Mouse (Mus musculus) left cerebral cortex, adult 6 months (tissue): ENCODE results near the gene Rnf144a. TPM values are rescaled to one million over a fixed set of nuclear protein-coding genes. Genes with fewer than 3 reads are reported as not detected.

Experiments
- long read RNA-seq, 2 experiments: library from polyadenylated mRNA; unstranded; transcript quantifications; one replicate each; pipeline ENCODE4 v2.0.0; 2019 to 2020
- polyA plus RNA-seq: library from polyadenylated mRNA; unstranded; fragments of <200 nt; fragmentation: Nextera tagmentation; gene quantifications from 2 replicates; pipeline ENCODE4 v1.2.3, GENCODE M21; 2021

Gene Rnf144a
- 5.7 and 10.4 TPM in 2 replicates for polyA plus RNA-seq
- long read RNA-seq, experiment 1, full-length matches to known transcripts, result 13 of 43 reads
- long read RNA-seq, experiment 1, partial matches to known transcripts, result 3 of 43 reads
- long read RNA-seq, experiment 1, other reads (novel, unspliced or antisense), result 27 of 43 reads
- long read RNA-seq, experiment 2, full-length matches to known transcripts, result 3 of 17 reads
- long read RNA-seq, experiment 2, partial matches to known transcripts, result 2 of 17 reads
- long read RNA-seq, experiment 2, other reads (novel, unspliced or antisense), result 12 of 17 reads

DNA sequence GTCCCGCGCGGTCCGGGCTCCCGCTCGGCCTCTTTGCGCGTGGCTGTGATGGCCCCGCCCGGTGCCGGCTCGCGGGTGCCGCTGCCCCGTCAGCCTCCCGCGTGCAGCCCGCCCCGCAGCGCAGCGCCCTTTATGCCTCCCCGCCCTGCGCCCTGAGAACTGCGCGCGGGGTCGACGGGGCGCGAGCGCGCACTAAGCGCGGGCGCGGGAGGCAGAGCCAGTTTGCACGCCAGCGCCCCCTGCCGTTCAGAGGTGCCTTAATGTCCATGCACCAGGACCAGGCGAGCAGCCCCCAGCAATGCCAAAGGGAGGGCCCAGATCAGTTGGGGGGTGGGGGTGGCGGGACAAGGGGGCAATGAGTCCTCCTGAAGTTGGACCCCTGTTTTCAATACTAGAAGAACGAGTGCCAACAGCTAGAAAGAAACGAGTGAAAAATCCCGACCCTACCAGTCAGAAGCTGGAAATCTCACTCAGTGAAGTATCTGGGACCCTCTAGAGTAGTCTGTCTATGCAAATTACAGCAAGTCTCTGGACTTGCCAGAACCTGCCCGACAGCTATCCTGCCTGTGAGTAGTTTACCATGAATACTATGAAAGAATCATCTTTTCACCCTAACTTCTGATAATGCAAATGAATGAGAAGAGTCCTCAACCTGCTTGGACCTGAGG lies at the start of gene Rnf144a:
Gene Rnf144a, minus strand, starts transcription at position 151 of the 668 bp plus-strand sequence.

GRCm38 (mm10) chr12:26456028-26456698 lies 41.1 kb upstream of the Rnf144a start, which contains the start of gene Rsad2:
Rsad2 (minus strand) TSS chr12:26456452.

Other genes starting within 250 kb of the Rnf144a start
- 0.63 and 0.79 TPM in 2 replicates for gene Rsad2, start 41.2 kb upstream of the Rnf144a start, polyA plus RNA-seq
- 17.6 and 19.6 TPM in 2 replicates for gene Cmpk2, start 54.0 kb upstream of the Rnf144a start, polyA plus RNA-seq